Mouse (Mus musculus) bone marrow, adult 2 months (tissue): ENCODE data around the gene Sycp3. TPM values are rescaled to one million over a fixed set of nuclear protein-coding genes. Genes with fewer than 3 reads are reported as not detected.

Experiments
- H3K27ac ChIP-seq: fragments of 200-500 bp; 2 replicates; pipeline ENCODE4 v1.5.1; 2012; ENCODE audit warnings: low read depth, mild to moderate bottlenecking, control low read depth, inconsistent platforms, low read length; ENCODE audit not compliant: control insufficient read depth, poor library complexity, insufficient read depth
- H3K4me1 ChIP-seq: fragments of 200-500 bp; 2 replicates; pipeline ENCODE4 v1.6.1; 2011; ENCODE audit warnings: low read length; ENCODE audit not compliant: control insufficient read depth, insufficient read depth
- H3K4me3 ChIP-seq: fragments of 200-500 bp; replicated peaks from 2 replicates; pipeline ENCODE3; 2011; ENCODE audit warnings: mild to moderate bottlenecking, low read depth, low read length, control low read depth; ENCODE audit not compliant: control insufficient read depth
- CTCF ChIP-seq: fragments of 200-500 bp; IDR thresholded peaks from 2 replicates; pipeline ENCODE4 v1.5.1; 2011; ENCODE audit warnings: low read length, control low read depth; ENCODE audit not compliant: control insufficient read depth, insufficient read depth
- POLR2A ChIP-seq: fragments of 200-500 bp; IDR thresholded peaks from 2 replicates; pipeline ENCODE4 v1.6.1; 2011; ENCODE audit warnings: low read depth, mild to moderate bottlenecking, control low read depth, low read length, borderline replicate concordance; ENCODE audit not compliant: control insufficient read depth
- WGBS: fragments of 180-500 bp; shearing (Covaris S2); methylation state at CpG from one replicate; pipeline ENCODE4 v1.1.7; 2018; 5-methylcytosine and 5-hydroxymethylcytosine counted together
- polyA plus RNA-seq: library from polyadenylated mRNA; stranded (reverse); fragments of >200 nt; gene quantifications from 2 replicates; pipeline ENCODE4 v1.2.4, GENCODE M21; 2011; ENCODE audit warnings: low replicate concordance; ENCODE audit not compliant: missing spikeins, insufficient read depth, insufficient read length

Sycp3 gene
- polyA plus RNA-seq, 1 experiment: not detected

DNA sequence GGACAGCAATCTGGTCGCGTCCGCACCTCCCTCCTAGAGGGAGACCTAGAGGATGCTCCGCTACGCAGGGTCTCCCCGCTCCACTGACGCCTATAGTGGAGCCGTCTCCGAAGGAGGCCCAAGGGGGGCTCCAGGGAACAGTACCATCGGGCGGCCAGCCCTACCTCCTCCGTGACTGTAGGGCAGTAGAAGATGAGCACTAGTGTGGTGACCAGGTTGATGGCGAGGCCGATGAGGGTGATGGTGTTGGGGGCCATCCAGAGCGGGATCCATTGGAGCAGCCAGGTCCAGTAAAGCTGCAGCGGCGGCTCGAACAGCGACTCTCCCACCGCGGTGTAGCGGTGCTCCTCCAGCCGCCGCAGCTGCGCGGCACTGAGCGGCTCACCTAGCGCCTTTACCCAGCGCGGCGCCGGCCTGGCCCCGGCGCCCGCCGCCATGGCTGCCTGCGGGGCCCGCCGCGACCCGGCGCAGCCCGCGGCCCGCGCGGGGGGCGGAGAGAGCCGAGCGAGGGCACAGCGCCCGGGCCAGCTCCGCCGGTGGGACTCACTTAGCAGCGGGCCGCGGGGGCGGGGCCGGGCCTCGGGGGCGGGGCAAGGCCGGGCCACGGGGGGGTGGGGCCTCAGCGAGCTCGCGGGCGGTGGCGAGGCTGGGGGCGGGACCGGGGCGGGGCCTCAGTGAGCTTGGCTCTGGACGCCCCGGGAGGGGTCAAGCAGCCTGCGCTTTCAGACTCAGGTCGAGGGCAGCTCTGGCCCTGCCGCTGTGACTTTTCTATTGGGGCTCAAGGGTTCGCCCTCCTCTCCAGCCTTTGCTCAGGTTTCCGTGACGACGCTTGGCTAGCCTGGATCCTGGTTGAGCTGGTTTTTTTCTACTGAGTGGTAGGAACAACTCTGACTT is 44.3 kb downstream of the Sycp3 start, which contains the start of gene Chpt1:
Gene Chpt1 (minus strand): TSS at position 653 of the 894 bp plus-strand sequence.
- peak; percentile 37; the same call in 1 of the 2 replicates for TF ChIP-seq POLR2A
- TF ChIP-seq CTCF: no peak
- peak within 1 kb of the TSS; percentile 40; the same call in 1 of the 2 replicates for H3K27ac ChIP-seq
- no peaks in the 10 kb centered on the region; the same call in 1 of the 2 replicates for H3K4me1 ChIP-seq
- peak within 1 kb of the TSS; percentile 70 for H3K4me3 ChIP-seq
- WGBS: under 1% methylated on average over 60 of the region's 80 CpGs

GRCm38 (mm10) chr10:88504481-88504880 is 45.1 kb downstream of the Sycp3 start:
- H3K4me3 ChIP-seq: no peak overlapping the region
- no peak for TF ChIP-seq CTCF
- no peak for TF ChIP-seq POLR2A
- no peak overlapping the region for H3K27ac ChIP-seq
- WGBS: 41% methylated on average over 3 of the region's 3 CpGs
- H3K4me1 ChIP-seq: no peaks in the 10 kb centered on the region; the same call in 1 of the 2 replicates

GRCm38 (mm10) chr10:88505256-88505655 is 45.9 kb downstream of the Sycp3 start:
- WGBS: 86% methylated on average over 5 of the region's 5 CpGs
- no peaks in the 10 kb centered on the region; the same call in 1 of the 2 replicates for H3K4me1 ChIP-seq

DNA sequence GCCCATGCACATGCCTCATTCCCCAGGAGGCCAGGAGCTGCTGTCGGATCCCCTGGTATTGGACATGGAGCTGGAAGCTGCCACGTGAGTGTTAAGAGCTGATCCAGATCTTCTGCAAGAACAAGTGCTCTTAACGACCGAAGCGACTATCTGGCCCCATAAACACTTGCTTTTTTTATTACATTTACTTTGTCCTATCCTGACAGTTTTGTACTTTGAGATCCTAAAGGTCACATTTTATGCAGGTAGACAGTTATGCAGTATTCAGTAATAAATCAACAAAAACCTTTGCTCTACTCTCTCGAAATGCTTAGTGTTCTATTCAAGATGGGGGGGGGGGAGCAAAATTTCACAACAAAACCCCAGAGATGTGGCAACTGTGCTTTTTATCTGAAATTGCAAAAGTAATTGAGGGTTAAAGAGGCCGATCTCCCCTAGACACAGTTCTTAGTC is 48.3 kb downstream of the Sycp3 start:
- TF ChIP-seq POLR2A (no peak), CTCF (no peak)
- 48% methylated on average over 7 of the region's 7 CpGs for WGBS
- Histone ChIP-seq H3K27ac (no peak overlapping the region), H3K4me1 (no peaks in the 10 kb centered on the region), H3K4me3 (no peak overlapping the region)

More at GRCm38 (mm10) chr10:88505256-88505655, 45.9 kb downstream of the Sycp3 start:
- TF ChIP-seq POLR2A (no peak), CTCF (no peak)
- Histone ChIP-seq H3K4me3 (no peak overlapping the region), H3K27ac (no peak overlapping the region)

- H3K4me3 ChIP-seq: no peak overlapping the region
- 49% methylated on average over 12 of the region's 12 CpGs for WGBS
- H3K27ac ChIP-seq: no peak overlapping the region
- no peaks in the 10 kb centered on the region for H3K4me1 ChIP-seq
- no peak for TF ChIP-seq POLR2A
- TF ChIP-seq CTCF: no peak
Observed at GRCm38 (mm10) chr10:88510503-88511271, 51.3 kb downstream of the Sycp3 start.

GRCm38 (mm10) chr10:88511355-88511754 is 52.0 kb downstream of the Sycp3 start:
- no peak overlapping the region for H3K4me3 ChIP-seq
- no peaks in the 10 kb centered on the region for H3K4me1 ChIP-seq
- TF ChIP-seq CTCF (no peak), POLR2A (no peak)
- 84% methylated on average over 9 of the region's 9 CpGs for WGBS
- H3K27ac ChIP-seq: no peak overlapping the region

DNA sequence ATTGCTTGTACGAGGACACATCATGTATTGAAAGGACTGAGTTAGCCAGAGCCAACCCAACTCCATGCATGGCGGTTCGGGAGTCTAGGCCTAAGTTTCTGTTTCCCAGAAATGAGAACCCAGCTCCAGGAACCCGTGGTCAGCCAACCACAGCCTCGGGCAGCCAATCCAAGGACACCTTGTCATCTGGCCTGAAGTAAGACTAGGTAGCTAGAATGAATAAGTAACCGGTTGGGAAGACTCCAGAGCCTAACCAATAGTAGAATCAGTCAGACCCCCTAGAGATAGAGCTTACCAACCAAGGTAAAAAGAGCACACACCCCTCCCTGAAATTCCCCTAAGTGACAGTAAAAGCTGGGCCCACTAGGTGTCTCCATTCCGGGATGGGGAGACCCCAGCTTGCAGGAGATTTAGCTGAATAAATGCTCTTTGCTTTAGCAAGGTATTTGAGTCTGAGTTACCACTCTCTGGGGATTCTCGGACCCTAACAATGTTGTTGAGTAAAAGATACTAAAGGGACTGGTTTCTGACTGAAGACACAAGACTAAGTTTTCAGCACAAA is 54.3 kb downstream of the Sycp3 start:
- WGBS: 31% methylated on average over 8 of the region's 8 CpGs
- Histone ChIP-seq H3K27ac (no peak overlapping the region), H3K4me1 (no peaks in the 10 kb centered on the region), H3K4me3 (no peak overlapping the region)
- TF ChIP-seq POLR2A (no peak), CTCF (no peak)
